Mouse (Mus musculus) urinary bladder, postnatal 25 days (tissue): ENCODE measurements around the gene Pnkp.

Experiments used
- DNase-seq: peaks from one replicate; pipeline ENCODE4 v3.0.0; 2022; ENCODE audit warnings: low spot score

The Pnkp gene

DNA sequence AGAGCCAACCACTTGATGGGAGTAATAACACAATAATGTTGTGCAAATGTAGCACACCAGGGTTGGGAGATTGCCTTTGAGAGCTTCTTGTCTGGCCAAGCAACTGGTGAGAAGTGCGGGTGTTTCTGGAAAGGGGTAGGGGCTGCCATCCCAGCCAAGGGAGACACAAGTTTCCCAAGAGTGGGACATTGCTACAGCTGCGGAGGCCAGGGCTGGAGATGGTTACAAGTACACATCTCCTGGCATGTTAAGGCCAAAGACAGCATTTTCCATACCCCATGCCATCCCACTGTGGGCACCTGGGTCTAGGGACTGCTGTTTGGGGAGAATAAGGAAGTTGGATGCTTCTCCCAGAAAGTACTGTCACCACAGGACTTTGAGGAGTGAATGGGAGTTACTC lies 3.9 kb upstream of the Pnkp start:
- no peak for DNase-seq

DNA sequence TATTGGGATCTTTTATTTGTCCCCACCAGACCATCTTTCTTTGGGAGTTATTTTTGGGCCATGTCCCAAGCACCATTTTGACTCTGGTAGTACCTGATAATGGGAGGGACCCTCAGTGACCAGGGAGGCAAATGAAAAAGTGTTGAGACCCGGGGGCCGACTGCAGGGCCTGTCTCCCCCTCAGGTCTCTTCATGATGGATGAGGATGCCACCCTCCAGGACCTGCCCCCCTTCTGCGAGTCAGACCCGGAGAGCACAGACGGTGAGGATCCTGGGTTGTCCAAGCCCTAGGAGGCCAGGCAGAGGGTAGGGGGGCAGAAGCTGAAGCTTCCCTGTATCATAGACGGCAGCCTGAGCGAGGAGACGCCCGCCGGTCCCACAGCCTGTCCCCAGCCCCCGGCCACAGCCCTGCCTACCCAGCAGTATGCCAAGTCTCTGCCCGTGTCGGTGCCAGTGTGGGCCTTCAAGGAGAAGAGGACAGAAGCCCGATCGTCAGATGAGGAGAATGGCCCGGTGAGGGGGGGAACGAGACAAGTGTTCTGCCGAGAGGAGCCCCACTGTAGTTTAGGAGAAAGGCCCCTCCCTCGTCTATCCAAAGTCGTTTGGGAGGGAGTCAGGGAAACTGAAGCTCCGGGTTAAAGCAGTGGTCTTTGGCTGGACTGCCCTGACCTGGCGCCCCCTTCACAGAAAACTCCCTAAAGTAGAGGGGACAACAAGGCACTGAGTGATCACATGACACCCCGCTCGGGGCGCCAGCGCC lies 3.2 kb upstream of the Pnkp start:
- DNase-seq: no peak

DNA sequence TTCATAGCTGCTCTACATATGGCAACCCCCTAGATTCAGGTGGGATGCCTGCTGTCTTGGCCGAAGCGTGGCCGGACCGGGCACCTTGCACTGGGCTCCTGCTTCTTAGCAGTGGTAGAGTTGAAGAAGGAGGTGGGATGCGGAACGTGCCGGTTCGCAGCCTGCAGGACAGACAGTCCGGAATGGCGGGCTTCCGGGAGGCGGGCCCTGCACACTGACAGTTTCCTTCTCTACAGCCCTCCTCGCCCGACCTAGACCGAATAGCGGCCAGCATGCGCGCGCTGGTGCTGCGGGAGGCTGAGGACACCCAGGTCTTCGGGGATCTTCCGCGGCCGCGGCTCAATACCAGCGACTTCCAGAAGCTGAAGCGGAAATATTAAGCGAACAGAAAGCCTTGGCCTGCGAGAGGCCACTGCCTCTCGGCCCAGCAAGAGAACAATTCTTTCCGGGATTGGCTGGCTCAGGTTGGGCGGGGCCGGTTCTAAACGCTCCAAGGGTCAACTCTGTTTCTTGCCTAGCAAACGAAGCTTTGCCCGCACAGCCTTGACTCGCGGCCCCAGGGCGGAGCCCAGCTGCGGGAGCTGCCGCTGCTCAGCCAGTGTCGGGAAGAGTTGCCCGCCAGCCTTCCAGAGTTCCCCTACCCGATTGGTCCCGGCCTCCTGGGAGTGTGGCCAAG lies 2.4 kb upstream of the Pnkp start:
- DNase-seq: peak; percentile 72

DNA sequence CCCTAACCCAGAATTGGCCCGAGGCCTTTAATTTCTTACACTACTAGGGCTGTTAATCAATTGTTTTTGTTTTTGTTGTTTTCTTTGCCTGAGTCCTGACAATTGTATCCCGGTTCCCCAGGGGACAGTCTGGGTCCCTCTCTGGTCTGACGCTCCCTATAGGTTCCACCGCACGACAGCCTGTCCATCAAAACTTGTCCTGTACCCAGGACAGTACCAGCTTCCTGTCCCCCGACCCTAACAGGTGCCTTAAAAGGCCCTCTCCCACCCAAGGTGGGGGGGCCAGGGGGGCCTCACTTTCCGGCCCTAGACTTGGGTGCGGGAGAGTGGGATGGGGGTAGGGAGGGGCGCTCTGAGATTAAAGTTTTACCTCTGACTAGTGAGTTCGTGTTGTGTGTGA lies 1.9 kb upstream of the Pnkp start:
- no peak for DNase-seq

DNA sequence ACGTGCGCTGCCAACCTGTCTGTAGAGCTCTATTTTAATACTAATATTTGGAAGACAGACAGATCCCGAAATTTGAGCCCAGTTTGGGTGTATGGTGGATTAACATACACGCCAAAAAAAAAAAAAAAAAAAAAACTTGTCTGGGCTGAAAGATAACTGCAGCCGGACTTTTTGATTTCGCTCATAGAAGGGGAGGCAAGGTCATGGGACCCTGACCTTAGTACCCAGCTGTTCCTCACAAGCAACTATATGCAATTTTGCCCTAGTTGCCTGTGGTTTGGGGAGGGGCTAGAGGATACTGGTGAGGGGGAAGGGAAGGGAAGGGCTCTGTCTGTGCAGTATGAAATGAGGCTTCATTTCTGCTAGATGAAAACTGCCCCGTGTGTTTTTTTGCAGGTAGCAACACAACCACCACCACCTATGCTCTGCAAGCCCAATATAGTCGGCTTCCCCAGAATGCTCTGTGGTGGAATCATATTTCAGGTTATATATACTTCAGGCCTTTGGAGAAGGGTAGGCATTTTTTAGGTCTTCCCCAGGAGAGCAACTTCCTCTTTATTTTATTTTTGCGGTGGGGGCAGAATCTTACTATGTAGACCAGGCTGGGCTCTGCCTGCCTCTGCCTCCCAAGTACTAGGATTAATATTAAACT lies 548 bp upstream of the Pnkp start:
- no peak for DNase-seq

DNA sequence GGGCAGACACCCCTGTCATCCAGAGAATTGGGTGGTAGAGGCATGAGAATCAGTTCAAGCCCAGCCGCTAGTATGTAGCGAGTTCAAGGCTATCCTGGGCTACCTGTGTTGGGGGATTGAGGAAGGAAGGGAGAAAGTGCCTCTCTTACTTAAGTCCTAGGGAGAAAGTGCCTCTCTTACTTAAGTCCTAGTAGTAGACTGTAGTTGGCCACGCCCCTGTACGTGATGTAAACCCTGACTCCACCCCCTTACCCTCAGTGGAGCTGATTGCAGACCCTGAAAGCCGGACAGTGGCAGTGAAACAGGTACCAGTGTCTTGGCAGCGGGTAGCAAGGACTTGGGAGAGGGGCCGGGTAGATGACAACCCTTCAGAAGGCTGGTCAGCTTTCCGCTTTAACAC lies 966 bp downstream of the Pnkp start:
- no peak for DNase-seq

DNA sequence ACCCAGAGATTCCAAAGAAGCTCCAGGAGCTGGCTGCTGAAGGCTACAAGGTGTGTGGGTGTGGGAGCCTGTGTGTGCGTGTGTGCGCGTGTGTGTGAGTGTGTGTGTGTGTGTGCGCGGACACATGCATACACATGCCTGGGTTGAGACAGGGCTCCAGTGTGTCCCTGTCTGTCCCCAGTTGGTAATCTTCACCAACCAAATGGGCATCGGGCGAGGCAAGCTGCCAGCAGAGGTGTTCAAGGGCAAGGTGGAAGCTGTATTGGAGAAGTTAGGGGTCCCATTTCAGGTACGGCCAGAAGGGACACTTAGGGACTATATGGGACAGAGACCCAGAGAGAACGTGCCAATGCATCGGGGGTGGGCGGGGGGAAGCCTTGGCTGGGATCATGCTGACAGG lies 3.0 kb downstream of the Pnkp start:
- DNase-seq: no peak

DNA sequence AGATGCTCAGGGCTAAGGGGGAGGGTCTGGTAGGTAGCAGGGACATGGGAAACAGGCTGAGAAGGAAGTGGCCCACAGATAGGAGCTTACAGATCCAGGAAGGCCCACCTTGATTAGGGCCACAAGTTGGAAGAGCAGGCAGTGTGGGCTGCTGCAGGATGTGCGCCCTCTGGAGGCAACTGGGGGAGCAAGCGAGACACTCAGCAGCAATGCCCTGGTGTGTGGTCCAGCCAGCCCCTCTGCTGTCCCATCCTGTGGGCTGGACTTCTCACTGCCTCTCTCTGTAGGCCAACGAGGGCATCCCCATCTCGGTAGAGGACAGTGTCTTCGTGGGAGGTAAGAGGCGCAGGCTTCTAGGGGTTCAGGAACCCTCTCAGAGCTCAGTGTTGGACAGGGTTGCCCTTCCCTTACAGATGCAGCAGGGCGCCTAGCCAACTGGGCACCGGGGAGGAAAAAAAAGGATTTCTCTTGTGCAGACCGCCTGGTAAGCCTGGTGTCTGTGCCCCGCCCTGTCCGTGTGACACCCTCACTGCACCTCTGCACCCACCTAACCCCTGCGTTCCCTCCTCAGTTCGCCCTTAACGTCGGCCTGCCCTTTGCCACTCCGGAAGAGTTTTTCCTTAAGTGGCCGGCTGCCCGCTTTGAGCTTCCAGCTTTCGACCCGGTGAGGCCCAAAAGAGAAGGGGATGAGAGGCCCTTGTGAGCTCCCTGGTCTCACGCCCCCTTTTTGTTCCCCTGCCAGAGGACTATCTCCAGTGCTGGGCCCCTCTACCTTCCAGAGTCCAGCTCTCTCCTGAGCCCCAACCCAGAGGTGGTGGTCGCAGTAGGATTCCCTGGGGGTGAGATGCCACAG lies 3.9 kb downstream of the Pnkp start:
- DNase-seq: peak; percentile 76

DNA sequence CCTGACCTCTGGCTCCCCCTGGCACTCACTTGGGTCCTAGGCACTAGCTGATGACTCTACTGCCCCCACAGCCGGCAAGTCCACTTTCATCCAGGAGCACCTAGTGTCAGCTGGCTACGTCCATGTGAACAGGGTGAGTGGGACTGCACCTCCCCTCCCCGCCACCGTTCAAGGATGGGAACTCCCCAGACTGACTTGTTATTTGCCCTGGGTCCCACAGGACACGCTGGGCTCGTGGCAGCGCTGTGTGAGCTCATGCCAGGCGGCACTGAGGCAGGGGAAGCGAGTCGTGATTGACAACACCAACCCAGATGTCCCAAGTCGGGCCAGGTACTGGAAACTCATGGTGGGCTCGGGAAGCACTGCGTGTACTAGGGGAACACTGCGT lies 4.5 kb downstream of the Pnkp start:
- no peak for DNase-seq

DNA sequence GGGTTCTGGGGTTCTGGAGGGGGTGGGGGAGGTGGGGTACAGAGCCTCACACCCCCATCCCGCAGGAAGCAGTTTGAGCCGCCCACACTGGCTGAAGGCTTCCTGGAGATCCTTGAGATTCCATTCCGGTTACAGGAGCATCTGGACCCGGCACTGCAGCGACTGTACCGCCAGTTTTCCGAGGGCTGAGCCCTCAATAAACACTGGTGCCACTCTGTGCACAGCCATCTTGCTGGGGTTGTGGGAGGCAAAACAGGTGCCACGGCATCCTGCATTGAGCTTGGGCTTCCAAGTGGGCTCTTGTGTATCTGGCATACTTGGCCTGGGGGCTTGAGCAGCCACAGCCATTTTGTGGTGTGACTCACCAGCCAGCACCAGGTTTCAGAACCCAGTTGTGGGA lies 5.5 kb downstream of the Pnkp start:
- no peak for DNase-seq

DNA sequence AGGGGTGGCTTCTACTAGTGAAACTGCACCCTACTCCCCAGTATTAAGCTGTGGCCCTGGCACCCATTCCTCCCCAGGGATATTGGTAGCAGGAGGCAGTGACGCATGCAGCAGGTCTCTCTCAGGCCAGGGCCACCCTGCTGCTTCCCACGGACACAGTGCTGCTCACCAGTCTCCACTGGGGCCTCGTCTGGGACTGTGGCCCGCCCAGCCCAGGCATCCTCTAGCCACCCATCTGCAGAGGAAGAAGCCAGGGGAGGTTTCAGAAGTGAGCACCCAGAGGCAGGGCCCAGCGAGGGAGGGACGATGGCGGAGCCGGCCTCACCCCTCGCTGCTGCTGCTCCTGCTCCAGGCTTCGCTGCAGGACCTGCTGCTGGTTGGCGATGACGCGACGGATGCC lies 6.3 kb downstream of the Pnkp start:
- no peak for DNase-seq

DNA sequence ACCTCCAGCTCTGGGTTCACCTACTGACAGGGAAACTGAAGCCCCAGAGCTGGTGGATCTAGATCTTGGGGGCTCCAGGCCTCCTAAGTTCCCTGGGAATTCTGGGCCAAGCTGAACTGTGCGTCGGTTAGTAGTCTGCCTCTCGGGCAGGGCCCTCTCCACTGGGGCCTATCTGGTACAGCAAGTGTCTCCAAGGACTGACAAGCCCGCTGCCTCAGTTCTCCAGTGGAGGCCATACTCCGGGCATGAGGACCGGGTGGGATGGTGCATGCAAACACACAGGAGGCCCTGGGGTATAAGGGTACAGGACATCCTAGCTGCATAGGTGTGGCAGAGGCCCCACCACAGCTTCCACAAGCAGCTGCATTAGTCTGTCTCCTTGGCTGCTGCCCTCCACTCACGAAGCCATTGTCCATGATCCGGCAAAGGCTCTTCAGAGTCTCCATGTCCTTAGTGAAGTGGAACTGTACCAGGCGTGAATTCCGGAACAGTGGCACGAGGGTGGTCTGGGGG lies 7.1 kb downstream of the Pnkp start:
- DNase-seq: no peak

DNA sequence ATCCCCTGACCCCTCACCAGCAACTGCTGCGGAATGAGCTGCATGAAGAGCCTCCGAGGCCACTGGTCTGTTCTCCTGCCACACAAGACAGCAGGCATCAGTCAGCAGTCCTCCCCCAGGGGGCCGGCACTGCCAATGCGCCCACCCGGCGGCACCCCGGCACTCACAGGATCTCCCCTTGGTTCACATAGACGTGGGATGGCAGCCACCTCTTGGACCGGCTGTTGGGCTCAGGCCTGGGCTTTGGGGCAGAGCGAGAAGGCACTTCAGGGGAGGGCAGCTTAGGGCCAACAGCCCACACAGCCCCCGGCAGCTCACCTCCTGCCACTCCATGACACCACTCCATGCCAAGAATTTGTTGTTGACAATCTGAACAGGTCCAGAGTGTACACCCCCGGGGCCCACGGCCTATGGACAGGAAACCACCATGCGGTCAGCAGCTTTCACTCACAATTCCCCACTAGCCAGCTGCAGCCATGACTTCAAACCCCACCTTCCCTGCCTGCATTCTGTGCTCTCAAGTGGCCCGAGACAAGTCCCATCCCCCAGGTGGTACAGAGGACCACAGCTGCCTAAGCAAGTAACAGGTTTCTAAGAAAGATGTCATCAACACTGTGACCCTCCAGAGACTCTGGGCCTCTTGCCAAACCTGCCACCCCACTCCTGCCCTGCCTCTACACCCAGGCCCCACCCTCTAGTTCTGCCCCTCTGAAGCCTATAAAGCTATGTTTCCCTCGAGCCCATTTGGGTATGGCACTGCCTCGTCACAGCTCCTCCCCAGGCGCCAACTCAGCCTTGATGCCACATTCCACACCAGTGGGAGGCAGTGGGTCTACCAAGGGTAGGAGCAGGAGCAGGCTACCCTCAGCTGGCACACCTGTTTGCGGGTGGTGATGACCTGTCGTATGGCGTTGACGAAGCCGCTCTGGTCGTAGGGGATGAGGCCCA lies 7.9 kb downstream of the Pnkp start:
- DNase-seq: no peak

DNA sequence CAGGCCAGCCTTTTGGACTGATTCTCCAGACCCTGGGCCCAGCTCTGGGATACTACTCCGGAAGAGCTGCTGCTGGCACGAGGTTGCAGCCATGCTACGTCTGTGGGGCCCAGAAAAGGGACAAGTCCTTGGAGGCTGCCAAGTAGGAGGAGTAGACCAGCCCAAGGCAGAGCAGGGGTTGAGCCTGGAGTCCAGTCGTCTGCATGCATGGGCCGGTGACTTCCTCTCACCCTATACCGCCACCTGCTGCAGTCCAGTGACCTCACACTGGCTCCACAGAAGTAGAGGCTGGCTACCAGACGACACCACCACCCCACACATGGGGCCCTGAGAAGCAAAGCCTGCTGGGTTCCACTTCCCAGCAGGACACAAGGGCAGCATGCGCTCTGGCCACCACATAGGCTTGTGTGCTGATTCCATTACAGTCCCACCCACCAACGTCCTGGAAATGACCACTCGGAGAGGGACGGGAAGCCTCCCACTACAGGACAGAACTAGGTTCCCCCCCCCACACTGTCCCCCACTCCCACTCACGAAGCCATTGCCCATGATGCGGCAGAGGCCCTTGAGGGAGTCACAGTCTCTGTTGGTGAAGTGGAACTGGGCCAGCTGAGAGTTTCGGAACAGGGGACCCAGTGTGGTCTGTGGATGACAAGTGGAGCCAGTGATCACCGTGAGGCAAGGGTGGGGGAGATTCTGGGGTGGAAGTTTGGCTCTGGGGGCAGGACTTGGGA lies 9.5 kb downstream of the Pnkp start:
- no peak for DNase-seq

DNA sequence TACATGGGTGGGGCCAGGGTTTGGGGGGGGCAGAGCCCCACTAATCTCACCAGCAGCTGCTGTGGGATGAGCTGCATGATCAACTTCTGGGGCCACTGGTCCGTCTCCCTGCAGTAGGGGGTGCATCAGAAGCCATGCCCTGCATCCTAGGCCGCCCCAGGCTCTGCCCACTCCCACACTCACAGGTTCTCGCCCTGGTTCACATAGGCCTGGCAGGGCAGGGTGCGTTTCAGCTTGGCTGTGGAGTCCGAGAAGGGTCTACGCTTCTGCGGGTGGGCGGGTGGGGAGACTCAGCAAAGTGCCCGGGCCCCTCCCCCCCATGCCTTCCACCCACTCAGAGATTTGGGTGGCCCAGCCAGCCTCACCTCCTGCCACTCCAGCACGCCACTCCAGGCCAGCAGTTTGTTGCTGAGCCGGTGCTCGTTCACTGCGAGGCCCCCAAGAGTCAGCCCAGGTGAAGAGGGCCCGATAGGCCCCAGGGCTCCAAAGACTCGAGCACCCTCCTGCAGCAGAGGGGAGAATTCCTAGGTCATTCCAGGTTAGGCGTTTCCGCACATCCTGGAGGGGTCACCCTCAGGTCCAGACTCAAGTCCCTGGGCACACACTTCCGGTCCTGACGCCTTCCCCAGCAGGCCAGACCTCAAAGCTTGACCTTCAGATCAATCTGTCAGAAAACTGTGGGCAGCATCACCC lies 10.2 kb downstream of the Pnkp start:
- no peak for DNase-seq

DNA sequence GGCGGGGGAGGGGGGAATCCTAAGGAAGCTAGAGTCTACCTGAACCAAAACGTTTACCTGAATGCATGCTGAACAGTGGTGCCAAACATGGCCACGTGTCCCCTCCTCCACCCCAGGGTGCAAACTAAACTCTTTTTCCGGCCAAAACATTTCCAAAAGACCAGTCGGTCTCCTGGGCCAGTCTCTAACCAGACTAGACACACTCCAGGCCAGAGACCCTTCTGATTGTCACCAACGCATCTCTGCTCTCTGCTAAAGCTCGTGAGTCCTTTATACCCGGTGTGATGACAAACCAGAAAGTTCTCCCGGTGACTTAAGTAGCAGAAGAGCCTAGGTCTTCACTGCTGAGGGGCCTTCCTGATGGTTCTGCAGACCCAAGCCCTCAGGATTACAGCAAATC lies 10.9 kb downstream of the Pnkp start:
- no peak for DNase-seq

DNA sequence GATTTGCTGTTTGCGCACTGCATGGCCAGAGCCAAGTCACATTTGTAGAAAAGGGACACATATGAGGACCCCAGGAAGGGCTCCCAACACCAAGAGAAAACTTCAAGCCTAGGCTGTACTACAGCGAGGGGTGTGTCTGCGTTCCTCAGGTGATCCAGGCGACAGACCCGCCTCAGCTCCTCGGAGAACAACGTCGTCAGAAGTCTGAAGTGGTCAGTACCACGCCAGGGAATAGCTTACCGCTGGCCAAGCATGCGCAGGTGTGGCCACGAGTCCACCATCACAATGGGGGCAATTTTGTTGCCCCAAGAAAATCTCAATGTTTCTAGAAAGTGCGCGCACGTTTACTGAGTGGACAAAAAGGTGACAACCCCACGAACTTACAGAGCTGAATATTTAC lies 11.5 kb downstream of the Pnkp start:
- DNase-seq: no peak

DNA sequence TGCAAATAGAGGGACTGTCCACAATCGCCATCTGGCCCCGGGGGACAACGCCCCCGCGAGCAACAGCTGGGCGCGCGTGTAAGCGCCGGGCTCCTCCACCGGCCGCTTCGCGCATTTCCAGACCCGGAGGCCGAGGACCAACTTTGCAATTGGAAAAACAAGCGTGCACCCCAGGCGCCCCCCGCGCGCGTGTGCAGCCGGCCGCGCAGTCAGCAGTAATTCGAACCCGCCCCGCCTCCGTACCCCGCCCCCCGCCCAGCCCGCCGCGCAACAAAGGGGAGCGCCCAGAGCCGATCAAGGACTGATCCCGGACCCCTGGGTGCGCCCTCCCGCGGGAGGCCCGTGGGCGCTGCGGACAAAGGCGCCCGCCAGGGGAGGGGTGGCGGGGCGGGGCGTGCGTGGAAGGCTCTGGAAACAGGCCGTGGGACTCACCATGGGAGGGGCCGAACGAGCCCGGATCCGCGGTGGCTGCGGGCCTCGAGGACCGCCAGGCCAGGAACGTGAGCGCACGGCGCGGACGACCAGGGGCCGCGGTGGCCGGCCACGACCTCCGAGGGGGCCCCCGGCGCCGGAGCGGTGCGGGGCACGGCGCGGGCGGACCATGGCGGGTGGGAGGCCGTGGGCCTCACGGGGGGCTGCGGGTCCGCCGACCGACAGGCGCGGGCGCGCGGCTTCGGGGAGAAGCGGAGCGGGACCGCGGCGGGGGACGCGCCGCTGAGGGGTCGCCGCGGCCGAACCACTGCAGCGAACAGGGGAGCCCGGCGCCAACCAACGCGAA lies 12.2 kb downstream of the Pnkp start:
- peak; percentile 62 for DNase-seq
